Mouse (Mus musculus): ENCODE measurements around the gene Ergic1.

The Ergic1 gene

GRCm38 (mm10) chr17:26561290-26561640 lies at the start of gene Ergic1:
TSS of gene Ergic1 (plus strand) at chr17:26561489.
- peak; percentile 80 for DNase-seq (ENCODE audit: low read depth, low spot score)

- DNase-seq (ENCODE audit: low read depth, low spot score), result no peak
Observed at GRCm38 (mm10) chr17:26511816-26512774, 49.2 kb upstream of the Ergic1 start.

- DNase-seq (ENCODE audit: low read depth, low spot score), result no peak
Observed at GRCm38 (mm10) chr17:26512961-26513360, 48.3 kb upstream of the Ergic1 start.

GRCm38 (mm10) chr17:26513459-26514290 lies 47.6 kb upstream of the Ergic1 start:
- no peak for DNase-seq (ENCODE audit: low read depth, low spot score)

GRCm38 (mm10) chr17:26514581-26515030 lies 46.7 kb upstream of the Ergic1 start:
- no peak for DNase-seq (ENCODE audit: low read depth, low spot score)

GRCm38 (mm10) chr17:26515675-26516074 lies 45.6 kb upstream of the Ergic1 start:
- no peak for DNase-seq (ENCODE audit: low read depth, low spot score)

GRCm38 (mm10) chr17:26518306-26518705 lies 43.0 kb upstream of the Ergic1 start:
- DNase-seq (ENCODE audit: low read depth, low spot score), result no peak

GRCm38 (mm10) chr17:26522711-26523110 lies 38.6 kb upstream of the Ergic1 start:
- no peak for DNase-seq (ENCODE audit: low read depth, low spot score)

GRCm38 (mm10) chr17:26524316-26524715 lies 37.0 kb upstream of the Ergic1 start:
- no peak for DNase-seq (ENCODE audit: low read depth, low spot score)

GRCm38 (mm10) chr17:26524801-26525200 lies 36.5 kb upstream of the Ergic1 start:
- no peak for DNase-seq (ENCODE audit: low read depth, low spot score)

GRCm38 (mm10) chr17:26525316-26525715 lies 36.0 kb upstream of the Ergic1 start:
- no peak for DNase-seq (ENCODE audit: low read depth, low spot score)

GRCm38 (mm10) chr17:26527291-26527690 lies 34.0 kb upstream of the Ergic1 start:
- DNase-seq (ENCODE audit: low read depth, low spot score), result no peak

- DNase-seq (ENCODE audit: low read depth, low spot score), result no peak
Observed at GRCm38 (mm10) chr17:26528751-26529150, 32.5 kb upstream of the Ergic1 start.

GRCm38 (mm10) chr17:26529791-26530241 lies 31.5 kb upstream of the Ergic1 start:
- no peak for DNase-seq (ENCODE audit: low read depth, low spot score)

- DNase-seq (ENCODE audit: low read depth, low spot score), result no peak
Observed at GRCm38 (mm10) chr17:26530590-26531081, 30.7 kb upstream of the Ergic1 start.

GRCm38 (mm10) chr17:26531395-26532027 lies 29.8 kb upstream of the Ergic1 start:
- no peak for DNase-seq (ENCODE audit: low read depth, low spot score)

GRCm38 (mm10) chr17:26532476-26533045 lies 28.7 kb upstream of the Ergic1 start:
- DNase-seq (ENCODE audit: low read depth, low spot score), result no peak

- no peak for DNase-seq (ENCODE audit: low read depth, low spot score)
Observed at GRCm38 (mm10) chr17:26533871-26534372, 27.4 kb upstream of the Ergic1 start.

GRCm38 (mm10) chr17:26534695-26535094 lies 26.6 kb upstream of the Ergic1 start:
- no peak for DNase-seq (ENCODE audit: low read depth, low spot score)

- DNase-seq (ENCODE audit: low read depth, low spot score), result no peak
Observed at GRCm38 (mm10) chr17:26535251-26536136, 25.8 kb upstream of the Ergic1 start.
